Mouse (Mus musculus): ENCODE data around the gene Brca2.

DNA sequence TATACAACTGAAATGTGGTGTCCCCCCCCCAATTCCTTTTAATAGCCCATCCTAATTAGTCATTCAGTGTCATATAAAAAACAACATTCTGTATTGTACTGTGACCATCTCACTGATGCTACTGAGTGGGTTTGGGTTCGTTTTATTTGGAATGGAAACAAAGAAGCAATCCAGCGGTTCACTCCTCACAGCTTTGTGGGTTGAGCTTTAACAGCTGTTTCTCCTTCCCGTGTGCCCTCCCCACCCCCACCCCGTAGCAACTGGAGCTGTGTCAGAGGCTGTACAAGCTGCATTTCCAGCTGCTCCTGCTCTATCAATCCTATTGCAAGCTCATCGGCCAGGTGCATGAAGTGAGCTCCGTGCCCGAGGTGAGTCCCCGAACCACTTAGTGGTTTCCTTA, 31.6 kb upstream of the Brca2 start:
- no peak for TF ChIP-seq EP300 (IDR thresholded peaks at IDR 0.05)
- TF ChIP-seq CTCF (IDR thresholded peaks at IDR 0.05) = no peak

Data from lung, postnatal 0 days (tissue).